11 mouse cellular contexts compared by ENCODE assay signal in the genomic region with DNA sequence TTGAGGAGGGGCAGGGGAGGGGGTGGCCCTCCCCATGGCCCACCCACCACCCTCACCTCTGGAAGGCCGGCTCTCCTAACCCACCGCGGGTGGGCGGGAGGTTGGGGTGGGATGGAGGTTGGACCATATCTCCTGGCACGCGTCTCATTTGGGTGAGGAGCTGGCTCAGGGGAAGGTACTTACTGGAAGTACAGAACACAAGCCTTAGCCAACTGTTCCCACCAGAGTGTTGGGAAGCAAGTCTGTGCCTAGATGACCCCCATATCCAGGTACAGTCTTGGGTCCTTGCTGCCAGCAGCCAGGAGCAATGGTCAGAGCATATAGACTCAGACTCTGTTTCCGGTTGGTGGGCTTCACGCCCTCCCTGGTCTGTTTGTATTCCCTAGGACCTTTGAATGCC. TPM values are rescaled to one million over a fixed set of nuclear protein-coding genes. Genes with fewer than 3 reads are reported as not detected.
DNase-seq lines count a peak whose midpoint lies in the region; ATAC-seq and TF ChIP-seq lines count a peak whose summit lies in the region.
"Had no signal": no experiment of that assay in that cellular context is flagged by ENCODE, and none has a peak within 500 bp of the region (broad histone marks: within the 10 kb centered on the region; RNA-seq: fewer than 3 reads in every experiment).

No protein-coding gene starts in this region.

- peaks cover 41% of the 10 kb centered on the region for H3K4me1 ChIP-seq in heart, embryonic 13.5 days
- H3K4me1 ChIP-seq in embryonic facial prominence, embryonic 10.5 days: peaks cover 81% of the 10 kb centered on the region
- peaks cover 69% of the 10 kb centered on the region for H3K4me1 ChIP-seq in forebrain, embryonic 15.5 days
- H3K4me1 ChIP-seq in liver, postnatal 0 days (ENCODE audit: insufficient read depth): peaks cover 31% of the 10 kb centered on the region

- no peak for TF ChIP-seq CTCF in liver, postnatal 0 days (IDR thresholded peaks at IDR 0.05; ENCODE audit: low read depth)

- no peaks in the 10 kb centered on the region for H3K9me3 ChIP-seq in heart, embryonic 13.5 days
- no peaks in the 10 kb centered on the region for H3K9me3 ChIP-seq in embryonic facial prominence, embryonic 10.5 days
- no peaks in the 10 kb centered on the region for H3K9me3 ChIP-seq in forebrain, embryonic 15.5 days
- no peaks in the 10 kb centered on the region for H3K9me3 ChIP-seq in liver, postnatal 0 days (ENCODE audit: low read length)

- peak overlapping the region; percentile 32 for H3K4me3 ChIP-seq in heart, embryonic 13.5 days
- H3K4me3 ChIP-seq in embryonic facial prominence, embryonic 10.5 days: peak overlapping the region; percentile 45
- H3K4me3 ChIP-seq in forebrain, embryonic 15.5 days: no peak overlapping the region; the same call in 1 of the 2 replicates
- 0 out of 2 replicates have a peak overlapping the region, but pooled peaks have one; percentile 8 for H3K4me3 ChIP-seq in liver, postnatal 0 days (ENCODE audit: low read depth, low read length)

- no peak for TF ChIP-seq EP300 in liver, postnatal 0 days (IDR thresholded peaks at IDR 0.05; ENCODE audit: low read depth)

- intact Hi-C loops in heart, postnatal 25 days (cut with DNase I): no loop called here
- intact Hi-C loops in gastrocnemius, postnatal 36 days (cut with DNase I): no loop called here

- H3K36me3 ChIP-seq in heart, embryonic 13.5 days: no peaks in the 10 kb centered on the region
- H3K36me3 ChIP-seq in embryonic facial prominence, embryonic 10.5 days (replicated peaks): peaks cover 12% of the 10 kb centered on the region
- no peaks in the 10 kb centered on the region for H3K36me3 ChIP-seq in forebrain, embryonic 15.5 days
- no peaks in the 10 kb centered on the region for H3K36me3 ChIP-seq in liver, postnatal 0 days (replicated peaks; ENCODE audit: insufficient read depth, low read length)

- no peak for ATAC-seq in heart, embryonic 13.5 days (ENCODE audit: extremely low read depth, insufficient number of reproducible peaks, low FRiP score, low TSS enrichment)
- no peak for ATAC-seq in forebrain, embryonic 15.5 days (replicated peaks)
- no peak for ATAC-seq in liver, postnatal 0 days
- ATAC-seq: intestine, postnatal 0 days had no signal

- no peak for DNase-seq in heart, postnatal 25 days (ENCODE audit: low spot score)
- DNase-seq in embryonic facial prominence, embryonic 10.5 days (ENCODE audit: low spot score): no peak
- DNase-seq in liver, postnatal 0 days: no peak
- DNase-seq in gastrocnemius, postnatal 36 days: no peak
- no peak for DNase-seq in thymus, postnatal 10 days (ENCODE audit: low spot score in 2 of 2)
- DNase-seq in frontal cortex, postnatal 25 days (ENCODE audit: low spot score in 2 of 2): no peak

- peak overlapping the region; percentile 17; the same call in 1 of the 2 replicates for H3K9ac ChIP-seq in heart, embryonic 13.5 days
- no peak overlapping the region for H3K9ac ChIP-seq in forebrain, embryonic 15.5 days (replicated peaks)
- no peak overlapping the region for H3K9ac ChIP-seq in liver, postnatal 0 days (replicated peaks)

- peaks cover 99% of the 10 kb centered on the region for H3K27me3 ChIP-seq in heart, embryonic 13.5 days (replicated peaks)
- peaks cover 100% of the 10 kb centered on the region for H3K27me3 ChIP-seq in embryonic facial prominence, embryonic 10.5 days (replicated peaks; ENCODE audit: low read depth, poor library complexity, severe bottlenecking)
- H3K27me3 ChIP-seq in forebrain, embryonic 15.5 days: 0 out of 2 replicates have a peak, but pooled peaks cover 9% of the 10 kb centered on the region
- H3K27me3 ChIP-seq in liver, postnatal 0 days (ENCODE audit: insufficient read depth, low read length): peaks cover 84% of the 10 kb centered on the region

- H3K27ac ChIP-seq in heart, embryonic 13.5 days (replicated peaks): no peak overlapping the region
- peak overlapping the region; percentile 78 for H3K27ac ChIP-seq in embryonic facial prominence, embryonic 10.5 days (replicated peaks)
- peak overlapping the region; percentile 73 for H3K27ac ChIP-seq in forebrain, embryonic 15.5 days (replicated peaks)
- no peak overlapping the region for H3K27ac ChIP-seq in liver, postnatal 0 days (ENCODE audit: low read depth)

- 18% methylated on average over 8 of the region's 8 CpGs for WGBS in heart, embryonic 13.5 days
- WGBS in embryonic facial prominence, embryonic 10.5 days: 12% methylated on average over 8 of the region's 8 CpGs
- WGBS in forebrain, embryonic 15.5 days: 6% methylated on average over 8 of the region's 8 CpGs
- 24% methylated on average over 8 of the region's 8 CpGs for WGBS in liver, postnatal 0 days (ENCODE audit: insufficient replicate concordance)

- peak overlapping the region; percentile 57 for H3K4me2 ChIP-seq in heart, embryonic 13.5 days
- peak overlapping the region; percentile 39; the same call in 1 of the 2 replicates for H3K4me2 ChIP-seq in forebrain, embryonic 15.5 days (replicated peaks)
- H3K4me2 ChIP-seq in liver, postnatal 0 days (ENCODE audit: low read depth, low read length): no peak overlapping the region

RNA-seq across cellular contexts. Expression of a gene that starts 2.1 kb away (rescaled TPM):
- 0.31 and 0.45 TPM in 2 replicates for polyA plus RNA-seq in heart, embryonic 13.5 days (2015; fragmentation: Nextera tagmentation; extraction: Ambion mirVana)
- under 1 TPM in 1 of 2 experiments, not detected in 1; 0.28 TPM for total RNA-seq in heart, postnatal 25 days (2021)
- polyA plus RNA-seq in embryonic facial prominence, embryonic 10.5 days (2016; fragmentation: Nextera tagmentation; extraction: Ambion mirVana): 84.4 and 151 TPM in 2 replicates
- polyA plus RNA-seq in forebrain, embryonic 15.5 days (2015; fragmentation: Nextera tagmentation; extraction: Ambion mirVana): 125 and 127 TPM in 2 replicates
- 0.15 and 0.21 TPM in 2 replicates for polyA plus RNA-seq in liver, postnatal 0 days (2015; fragmentation: Nextera tagmentation; extraction: Ambion mirVana)
- not detected for total RNA-seq in gastrocnemius, postnatal 36 days (2021)
- total RNA-seq: liver, adult 2 months; monocyte, adult 5-6 weeks had no signal
- polyA plus RNA-seq: liver, adult 2 months had no signal

RNA-seq across cellular contexts. Expression of a gene that starts 5.3 kb away (rescaled TPM):
- 40.6 and 42.6 TPM in 2 replicates for polyA plus RNA-seq in heart, embryonic 13.5 days (2015; fragmentation: Nextera tagmentation; extraction: Ambion mirVana)
- 10 to 100 TPM; 45.6 to 46.4 TPM for total RNA-seq in heart, postnatal 25 days (2021)
- 49.2 and 50.1 TPM in 2 replicates for polyA plus RNA-seq in embryonic facial prominence, embryonic 10.5 days (2016; fragmentation: Nextera tagmentation; extraction: Ambion mirVana)
- 43.5 and 48.9 TPM in 2 replicates for polyA plus RNA-seq in forebrain, embryonic 15.5 days (2015; fragmentation: Nextera tagmentation; extraction: Ambion mirVana)
- polyA plus RNA-seq in liver, postnatal 0 days (2015; fragmentation: Nextera tagmentation; extraction: Ambion mirVana): 10.9 and 11.4 TPM in 2 replicates
- 10 to 100 TPM; 30.5 to 33.2 TPM for total RNA-seq in gastrocnemius, postnatal 36 days (2021)

RNA-seq across cellular contexts. Expression of a gene that starts 30.3 kb away (rescaled TPM):
- 2.1 and 2.6 TPM in 2 replicates for polyA plus RNA-seq in heart, embryonic 13.5 days (2015; fragmentation: Nextera tagmentation; extraction: Ambion mirVana)
- 1 to 10 TPM; 3.8 to 6.7 TPM for total RNA-seq in heart, postnatal 25 days (2021)
- 0.45 and 1.4 TPM in 2 replicates for polyA plus RNA-seq in embryonic facial prominence, embryonic 10.5 days (2016; fragmentation: Nextera tagmentation; extraction: Ambion mirVana)
- polyA plus RNA-seq in forebrain, embryonic 15.5 days (2015; fragmentation: Nextera tagmentation; extraction: Ambion mirVana): 0.36 TPM in 1 of 2 replicates, not detected in the other
- 17.2 and 20.0 TPM in 2 replicates for polyA plus RNA-seq in liver, postnatal 0 days (2015; fragmentation: Nextera tagmentation; extraction: Ambion mirVana)
- 1 to 10 TPM; 1.4 to 1.6 TPM for total RNA-seq in gastrocnemius, postnatal 36 days (2021)

RNA-seq across cellular contexts. Expression of a gene that starts 59.7 kb away (rescaled TPM):
- polyA plus RNA-seq in heart, embryonic 13.5 days (2015; fragmentation: Nextera tagmentation; extraction: Ambion mirVana): 42.5 and 48.8 TPM in 2 replicates
- 10 to 100 TPM; 74.4 to 76.2 TPM for total RNA-seq in heart, postnatal 25 days (2021)
- polyA plus RNA-seq in embryonic facial prominence, embryonic 10.5 days (2016; fragmentation: Nextera tagmentation; extraction: Ambion mirVana): 41.2 and 42.3 TPM in 2 replicates
- polyA plus RNA-seq in forebrain, embryonic 15.5 days (2015; fragmentation: Nextera tagmentation; extraction: Ambion mirVana): 36.8 and 40.5 TPM in 2 replicates
- 5.9 and 6.5 TPM in 2 replicates for polyA plus RNA-seq in liver, postnatal 0 days (2015; fragmentation: Nextera tagmentation; extraction: Ambion mirVana)
- 100 to 1,000 TPM in 1 of 2 experiments, 10 to 100 TPM in 1; 89.1 to 111 TPM for total RNA-seq in gastrocnemius, postnatal 36 days (2021)

Comparison
In these comparisons a context has a peak if more than half of its experiments do, and no peak if none do; other contexts are left out.
1. H3K27ac ChIP-seq: peak in embryonic facial prominence, embryonic 10.5 days (single experiment) and forebrain, embryonic 15.5 days (single experiment); none in heart, embryonic 13.5 days (single experiment) and liver, postnatal 0 days (single experiment).
2. RNA of a gene that starts 2.1 kb away (polyA plus RNA-seq): 125 to 127 TPM in forebrain, embryonic 15.5 days and 84.4 to 151 TPM in embryonic facial prominence, embryonic 10.5 days; 0.31 to 0.45 TPM in heart, embryonic 13.5 days and 0.15 to 0.21 TPM in liver, postnatal 0 days; every median in the first group is over 10 times any median in the second.